Mouse (Mus musculus) embryonic stem cell, embryonic (primary cell): ENCODE data around the gene Dhodh.

Experiments
- CTCF ChIA-PET, 4 experiments: fragments of 300-600 bp in 2 of 4; fragments of 350-600 bp in 2 of 4; sonication (Branson Sonifier 250); formaldehyde crosslinking; loops; one replicate each; lab custom pipeline; 2022; ENCODE audit warnings: inconsistent platforms in 2 of 4; lab: Charles Lee
- POLR2A ChIA-PET, 4 experiments: fragments of 300-600 bp in 2 of 4; fragments of 350-600 bp in 2 of 4; sonication (Branson Sonifier 250); formaldehyde crosslinking; loops; one replicate each; lab custom pipeline; 2022; ENCODE audit warnings: antibody characterized with exemption in 4 of 4, inconsistent platforms in 1 of 4; lab: Charles Lee

The Dhodh gene

DNA sequence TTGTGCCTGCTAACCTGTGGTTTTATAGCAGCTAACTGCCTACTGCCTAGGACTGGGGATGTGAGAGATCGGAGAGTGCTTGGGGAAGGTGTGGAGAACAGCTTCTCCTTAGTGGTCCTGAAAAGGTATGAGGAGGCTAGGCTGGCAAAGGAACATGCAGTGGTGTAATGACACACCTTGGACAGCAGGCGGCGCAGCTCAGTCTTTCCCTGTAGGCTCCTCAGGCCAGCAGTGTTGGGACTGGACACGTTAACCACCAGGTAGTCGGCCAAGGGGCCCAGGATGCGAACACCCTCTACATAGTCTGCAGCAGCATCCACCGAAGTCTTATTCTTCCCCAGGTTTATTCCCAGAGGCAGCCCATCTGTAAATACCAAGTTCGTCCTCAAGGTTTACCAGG is 12.6 kb downstream of the Dhodh start:
- CTCF ChIA-PET: interaction anchor here (0.6 to 2.0 kb wide), 34 partner anchors 8 to 1891 kb away, joined by 3 to 10 read pairs (median 4); partner anchors contain the start of genes Dhodh (in 2 of the 4), Dhx38 (in 1 of the 4), Pkd1l3 (in 1 of the 4) and Txnl4b (in 1 of the 4)
- POLR2A ChIA-PET: interaction anchor here in 3 of 4 experiments (1.0 to 2.2 kb wide), 5 partner anchors 10 to 16 kb away, joined by 3 to 19 read pairs (median 6); partner anchors contain the start of gene Dhodh (in 3 of the 3)

DNA sequence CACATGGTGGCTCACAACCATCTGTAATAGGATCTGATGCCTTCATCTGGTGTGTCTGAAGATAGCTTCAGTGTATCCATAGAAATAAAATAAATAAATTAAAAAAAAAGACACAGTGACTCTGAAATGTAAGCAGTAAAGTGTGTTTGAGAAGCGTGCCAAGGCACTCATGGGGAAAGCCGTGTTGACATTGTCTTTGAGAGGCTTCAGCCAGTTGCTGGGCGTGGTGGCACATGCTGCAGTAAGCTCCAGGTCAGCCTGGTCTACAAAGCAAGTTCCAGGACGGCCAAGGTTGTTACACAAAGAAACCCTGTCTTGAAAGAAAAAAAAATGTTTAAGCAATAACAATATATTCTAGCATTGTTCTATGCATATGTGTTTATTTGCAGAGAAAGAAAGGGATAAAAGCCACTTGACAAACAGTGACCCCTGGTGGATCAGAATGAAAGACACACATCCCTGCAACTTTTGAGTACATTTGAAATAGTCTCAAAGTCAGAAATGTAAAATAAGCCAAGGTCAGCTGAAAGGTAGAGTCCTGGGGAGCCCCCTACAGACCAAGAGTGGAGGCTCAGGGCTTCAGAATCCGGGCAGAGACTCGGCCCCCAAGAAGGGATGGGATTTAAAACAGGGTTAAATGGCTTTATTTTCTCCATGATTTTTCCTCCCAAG is 15.2 kb downstream of the Dhodh start:
- ChIA-PET POLR2A (interaction anchor here in 1 of 4 experiments (0.6 kb wide), 1 partner anchor 13 kb away, joined by 3 read pairs; no protein-coding TSS in a partner anchor), CTCF (interaction anchor here in 3 of 4 experiments (0.5 to 1.5 kb wide), 11 partner anchors 11 to 1607 kb away, joined by 3 to 5 read pairs (median 3); partner anchors contain the start of gene Hp (in 1 of the 3))

DNA sequence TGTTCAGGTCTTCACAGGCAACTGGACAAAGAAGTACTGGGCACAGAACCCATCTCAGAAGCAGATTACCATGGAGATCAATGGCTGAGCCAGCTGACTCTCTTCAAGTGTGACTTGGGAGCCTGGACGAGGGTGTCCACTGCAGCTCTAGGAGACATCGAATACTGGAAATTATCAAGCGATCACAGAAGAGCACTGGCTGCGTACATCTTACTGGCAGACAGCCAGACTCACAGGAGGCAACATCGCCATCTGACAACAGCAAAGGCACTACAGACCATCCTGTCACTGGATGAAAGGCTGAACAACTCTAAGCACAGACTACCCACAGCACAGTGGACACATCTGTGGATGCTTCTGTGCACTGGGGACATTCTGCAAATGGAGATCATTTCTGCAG is 16.3 kb downstream of the Dhodh start:
- ChIA-PET POLR2A (interaction anchor here in 3 of 4 experiments (1.0 to 1.6 kb wide), 3 partner anchors 8 to 16 kb away, joined by 3 to 7 read pairs (median 4); partner anchors contain the start of gene Dhodh (in 1 of the 3)), CTCF (interaction anchor here in 1 of 4 experiments (1.0 to 1.4 kb wide), 2 partner anchors 24 to 40 kb away, joined by 3 to 5 read pairs; no protein-coding TSS in a partner anchor)

DNA sequence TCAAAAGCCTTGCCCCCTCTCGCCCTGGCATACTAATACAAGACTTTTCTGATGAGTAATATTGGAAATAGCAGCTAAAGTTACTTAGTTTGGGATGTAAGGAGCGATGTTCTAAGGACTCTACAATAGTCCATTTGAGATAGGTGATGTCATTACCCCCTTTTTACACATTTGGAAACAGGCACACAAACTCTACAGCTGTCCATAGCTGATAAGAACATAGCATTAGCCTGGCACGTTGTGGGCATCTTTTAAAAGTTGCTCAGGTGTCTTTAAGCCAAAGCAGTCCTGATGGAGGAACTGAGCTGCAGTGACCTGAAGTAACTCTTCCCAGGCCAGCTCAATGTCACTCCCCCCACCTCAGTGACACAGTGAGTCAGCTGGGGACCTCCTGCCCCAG is 17.1 kb downstream of the Dhodh start:
- ChIA-PET POLR2A (interaction anchor here in 3 of 4 experiments (1.0 to 1.6 kb wide), 6 partner anchors 9 to 187 kb away, joined by 3 to 7 read pairs (median 4); partner anchors contain the start of genes Dhodh (in 2 of the 3) and Ap1g1 (in 1 of the 3)), CTCF (interaction anchor here in 1 of 4 experiments (1.0 to 1.4 kb wide), 2 partner anchors 23 to 39 kb away, joined by 3 to 5 read pairs; no protein-coding TSS in a partner anchor)

DNA sequence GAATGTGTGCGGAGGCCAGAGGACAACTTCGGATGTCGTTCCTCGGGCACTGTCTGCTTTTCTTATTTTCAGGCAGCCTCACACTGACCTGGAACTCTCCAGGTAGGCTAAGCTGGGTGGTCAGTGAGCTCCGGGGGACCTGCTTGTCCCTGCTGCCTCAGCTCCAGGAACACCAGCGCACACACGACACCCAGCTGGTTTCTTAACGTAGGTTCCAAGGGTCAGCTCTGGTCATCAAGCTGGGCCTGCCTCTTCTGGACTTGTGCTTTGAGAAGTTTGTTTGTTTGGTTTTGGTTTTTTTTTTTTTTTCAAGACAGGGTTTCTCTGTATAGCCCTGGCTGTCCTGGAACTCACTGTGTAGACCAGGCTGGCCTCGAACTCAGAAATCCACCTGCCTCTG is 17.6 kb downstream of the Dhodh start:
- ChIA-PET POLR2A (interaction anchor here (0.7 to 1.6 kb wide), 7 partner anchors 9 to 187 kb away, joined by 3 to 7 read pairs (median 4); partner anchors contain the start of genes Dhodh (in 2 of the 4) and Ap1g1 (in 1 of the 4)), CTCF (interaction anchor here in 3 of 4 experiments (0.6 to 1.4 kb wide), 3 partner anchors 23 to 54 kb away, joined by 4 to 5 read pairs (median 4); no protein-coding TSS in a partner anchor)

DNA sequence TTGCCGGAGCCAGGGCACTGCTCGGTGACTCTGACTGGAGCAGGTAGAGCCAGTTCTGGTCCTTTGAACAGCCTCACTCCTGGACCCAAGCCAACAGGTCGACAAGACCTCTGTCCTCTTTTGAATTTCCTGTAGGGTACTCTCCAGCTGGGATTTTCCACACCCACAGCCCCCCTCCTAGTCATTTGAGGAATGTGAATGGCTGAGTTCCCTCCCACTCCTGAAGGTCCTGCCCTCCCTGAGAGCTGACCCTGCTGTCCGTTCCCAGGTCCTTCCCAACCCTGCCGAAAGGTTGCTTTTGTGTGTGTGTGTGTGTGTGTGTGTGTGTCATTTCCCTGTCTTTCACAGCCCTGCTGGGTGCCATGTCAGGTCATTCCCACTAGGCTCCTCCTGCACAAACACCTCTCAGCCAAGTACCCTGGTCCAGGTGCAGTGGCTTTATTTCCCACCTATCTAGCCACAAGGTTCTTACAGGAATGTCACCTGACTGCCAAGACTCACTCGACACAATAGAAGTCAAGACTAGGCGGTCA is 21.4 kb downstream of the Dhodh start:
- ChIA-PET CTCF (interaction anchor here in 2 of 4 experiments (1.0 to 1.6 kb wide), 2 partner anchors 9 kb away, joined by 3 to 6 read pairs; no protein-coding TSS in a partner anchor), POLR2A (interaction anchor here in 3 of 4 experiments (0.6 to 1.9 kb wide), 3 partner anchors 10 to 21 kb away, joined by 3 to 11 read pairs (median 3); partner anchors contain the start of gene Dhodh (in 1 of the 3))

DNA sequence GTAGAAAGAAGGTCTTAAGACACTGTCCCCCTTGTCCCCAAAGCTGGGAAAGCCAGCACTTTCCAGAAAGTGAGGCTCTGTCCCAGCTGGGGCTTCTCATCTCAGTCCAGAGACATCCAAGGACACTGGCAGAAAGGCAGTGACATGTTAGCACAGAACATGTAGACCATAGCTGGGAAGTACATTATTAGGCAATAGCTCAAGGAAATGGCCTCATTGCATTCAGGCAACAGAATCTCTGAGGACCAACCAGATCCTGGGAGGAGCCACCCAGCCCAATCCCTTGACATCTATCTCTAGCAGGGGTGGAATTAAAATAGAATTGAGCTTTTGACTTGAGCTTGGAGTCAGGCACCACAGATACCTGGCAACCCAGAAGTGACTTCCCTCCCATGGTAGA is 22.8 kb downstream of the Dhodh start:
- CTCF ChIA-PET: interaction anchor here in 2 of 4 experiments (0.6 to 1.3 kb wide), 2 partner anchors 10 to 113 kb away, joined by 3 to 5 read pairs; no protein-coding TSS in a partner anchor
- POLR2A ChIA-PET: interaction anchor here in 2 of 4 experiments (0.7 to 1.2 kb wide), 2 partner anchors 22 kb away, joined by 3 to 4 read pairs; partner anchors contain the start of gene Dhodh (in 1 of the 2)

DNA sequence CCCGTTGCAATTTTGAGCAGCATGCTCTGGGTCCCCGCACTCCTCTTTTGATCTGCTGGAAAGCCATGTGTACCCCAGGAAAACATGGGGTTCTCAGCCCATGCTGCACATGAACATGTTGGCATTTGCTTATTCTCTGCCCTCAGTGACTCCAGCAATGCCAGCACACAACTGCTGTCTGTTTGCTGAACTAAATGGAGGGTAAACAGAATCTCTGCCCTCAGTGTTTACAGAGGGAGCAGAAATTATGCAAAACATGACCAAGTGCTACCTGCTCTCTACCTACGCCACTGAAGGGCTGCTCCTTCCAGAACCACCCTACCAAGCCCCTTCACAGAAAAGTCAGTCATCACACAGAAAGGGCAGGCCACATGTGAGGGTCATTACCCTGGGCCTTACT is 23.6 kb downstream of the Dhodh start:
- POLR2A ChIA-PET: no interaction called here
- CTCF ChIA-PET: interaction anchor here in 1 of 4 experiments (1.3 kb wide), 1 partner anchor 11 kb away, joined by 5 read pairs; no protein-coding TSS in a partner anchor

DNA sequence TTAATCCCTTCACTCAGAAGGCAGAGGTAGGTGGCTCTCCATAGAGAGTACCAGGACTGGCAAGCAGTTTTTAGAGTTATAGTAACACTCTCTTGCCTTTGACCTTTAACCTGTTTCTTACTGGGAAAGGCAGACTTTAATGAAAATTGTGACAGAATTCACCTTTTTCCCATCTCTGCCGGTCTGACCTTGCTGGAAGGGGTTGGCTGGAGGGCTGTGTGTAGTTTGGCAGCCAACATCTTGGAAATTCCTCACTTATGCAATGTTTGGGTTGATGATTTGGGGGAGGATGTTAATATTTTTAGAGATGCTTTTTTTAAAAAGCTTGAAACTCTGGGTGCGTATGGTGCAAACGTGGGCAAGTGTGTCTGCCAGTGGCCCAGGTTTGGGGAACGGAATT is 24.2 kb downstream of the Dhodh start:
- POLR2A ChIA-PET: no interaction called here
- CTCF ChIA-PET: no interaction called here

DNA sequence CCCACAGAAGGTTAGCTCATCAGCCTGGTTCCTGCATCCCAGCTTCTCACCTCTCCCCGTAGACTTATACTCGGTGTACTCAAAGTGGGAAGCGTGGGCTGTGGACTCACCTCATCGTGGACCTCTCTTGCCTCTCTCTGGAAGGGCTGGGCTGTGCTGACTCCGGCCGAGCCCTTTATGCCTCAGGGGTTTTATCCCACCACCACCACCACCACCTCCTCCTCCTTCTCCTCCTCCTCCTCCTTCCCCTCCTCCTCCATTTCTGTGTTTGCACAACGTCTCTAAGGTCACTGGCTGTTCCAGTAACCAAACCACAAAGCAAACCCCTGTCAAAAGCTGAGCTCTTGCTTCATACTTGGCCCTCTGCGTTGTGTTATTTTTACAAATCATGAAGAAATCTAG is 29.6 kb downstream of the Dhodh start, which contains the start of gene Hp:
Gene Hp, minus strand, starts transcription at position 273 of the 402 bp plus-strand sequence.
- POLR2A ChIA-PET: interaction anchor here in 1 of 4 experiments (0.8 kb wide), 1 partner anchor 9 kb away, joined by 3 read pairs; no protein-coding TSS in a partner anchor
- CTCF ChIA-PET: interaction anchor here in 1 of 4 experiments (1.1 to 1.2 kb wide), 2 partner anchors 15 to 36 kb away, joined by 3 read pairs; no protein-coding TSS in a partner anchor

DNA sequence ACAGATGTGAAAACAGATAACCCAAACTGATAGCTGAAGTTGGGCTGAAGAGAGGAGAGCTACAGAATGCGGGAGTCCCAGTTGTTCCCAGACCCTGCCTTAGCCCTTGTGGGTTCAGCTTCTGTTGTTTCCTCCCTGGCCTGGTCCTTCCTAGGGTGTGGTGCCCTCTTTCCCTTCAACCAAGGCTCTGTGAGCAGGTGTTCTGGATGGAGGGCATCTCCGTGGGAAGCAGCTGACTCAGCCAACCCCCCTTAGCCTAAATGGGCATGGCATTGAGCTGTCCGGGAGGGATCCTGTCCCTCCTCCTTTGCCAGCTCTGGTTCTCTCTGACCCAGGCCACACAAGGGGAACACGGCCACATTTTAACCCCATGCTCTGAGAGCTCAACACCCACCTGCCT is 32.2 kb downstream of the Dhodh start:
- POLR2A ChIA-PET: interaction anchor here in 3 of 4 experiments (0.6 to 1.5 kb wide), 11 partner anchors 10 to 1183 kb away, joined by 3 to 6 read pairs (median 4); partner anchors contain the start of genes Ap1g1 (in 1 of the 3) and Dhodh (in 1 of the 3)

DNA sequence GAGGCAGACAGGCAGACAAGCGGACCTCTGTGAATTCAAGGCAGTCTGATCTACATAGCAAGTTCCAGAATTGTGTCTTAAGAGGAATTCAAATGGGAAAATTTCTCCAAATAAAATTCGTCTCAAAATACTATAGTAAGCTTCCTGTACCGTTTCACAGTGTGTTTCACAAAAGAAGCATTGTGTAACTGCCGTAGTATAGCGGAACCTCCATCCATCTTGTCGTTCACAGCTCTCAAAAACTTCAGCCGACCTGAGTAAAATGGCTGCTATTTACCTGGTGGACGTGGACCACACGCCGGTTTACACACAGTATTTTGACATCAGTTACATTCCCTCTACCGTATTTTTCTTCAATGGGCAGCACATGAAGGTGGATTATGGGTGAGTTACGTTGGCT is 37.3 kb downstream of the Dhodh start:
- POLR2A ChIA-PET: no interaction called here

More for the DNA sequence above, 32.2 kb downstream of the Dhodh start:
- CTCF ChIA-PET: interaction anchor here (0.6 to 2.0 kb wide), 7 partner anchors 17 to 1706 kb away, joined by 3 to 8 read pairs (median 4); no protein-coding TSS in a partner anchor

DNA sequence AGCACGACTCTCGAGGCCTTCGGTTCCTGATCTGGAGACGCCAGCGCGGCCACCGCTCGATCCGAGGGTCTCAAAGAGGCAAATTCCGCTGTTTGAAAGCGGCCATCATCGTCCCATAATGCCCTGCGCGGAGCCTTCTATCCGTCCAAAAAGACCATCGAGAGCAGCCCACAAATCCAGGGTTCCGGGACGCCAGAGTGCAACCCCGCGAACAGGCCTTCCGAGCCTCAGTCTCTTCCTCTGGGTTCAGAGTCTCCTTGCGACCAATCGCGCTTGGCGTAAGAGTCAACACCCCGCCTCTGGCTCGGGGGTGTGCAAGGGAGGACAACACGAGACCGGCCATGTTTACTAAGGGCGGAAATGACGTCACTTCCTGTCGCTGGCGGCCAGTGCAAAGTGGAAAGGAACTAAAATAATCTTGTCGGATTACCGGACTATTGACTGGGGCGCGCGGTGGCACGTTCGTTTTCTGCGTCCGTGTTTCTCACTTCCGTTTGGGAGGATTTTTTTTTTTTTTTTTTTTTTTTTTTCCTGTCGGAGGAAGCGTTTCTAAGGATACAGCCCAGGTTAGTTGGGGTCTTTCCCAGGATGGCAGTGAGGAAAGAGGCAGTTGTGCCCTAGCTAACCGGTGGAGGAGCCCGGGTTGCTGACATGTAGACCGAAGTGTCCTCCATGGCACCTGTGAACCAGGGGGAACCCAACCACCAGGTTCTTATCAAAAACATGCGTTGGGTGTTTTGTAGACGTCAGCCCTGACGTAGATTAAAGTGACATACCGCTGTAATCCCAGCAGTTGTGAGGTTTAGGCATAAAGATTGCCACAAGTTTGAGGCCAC is 42.8 kb downstream of the Dhodh start, which contains the start of the genes Dhx38 and Txnl4b:
Gene Dhx38, minus strand, starts transcription at position 364 of the 836 bp plus-strand sequence.
Gene Txnl4b, plus strand, starts transcription at position 395 of the 836 bp plus-strand sequence.
- CTCF ChIA-PET: interaction anchor here in 3 of 4 experiments (0.5 to 1.8 kb wide), 3 partner anchors 30 to 548 kb away, joined by 3 to 4 read pairs (median 4); no protein-coding TSS in a partner anchor
- POLR2A ChIA-PET: interaction anchor here in 2 of 4 experiments (0.7 to 1.5 kb wide), 9 partner anchors 10 to 1625 kb away, joined by 3 to 6 read pairs (median 4); partner anchors contain the start of gene Dhodh (in 1 of the 2)

More for the DNA sequence above, 37.3 kb downstream of the Dhodh start:
- CTCF ChIA-PET: interaction anchor here in 1 of 4 experiments (0.6 kb wide), 1 partner anchor 29 kb away, joined by 3 read pairs; no protein-coding TSS in a partner anchor

DNA sequence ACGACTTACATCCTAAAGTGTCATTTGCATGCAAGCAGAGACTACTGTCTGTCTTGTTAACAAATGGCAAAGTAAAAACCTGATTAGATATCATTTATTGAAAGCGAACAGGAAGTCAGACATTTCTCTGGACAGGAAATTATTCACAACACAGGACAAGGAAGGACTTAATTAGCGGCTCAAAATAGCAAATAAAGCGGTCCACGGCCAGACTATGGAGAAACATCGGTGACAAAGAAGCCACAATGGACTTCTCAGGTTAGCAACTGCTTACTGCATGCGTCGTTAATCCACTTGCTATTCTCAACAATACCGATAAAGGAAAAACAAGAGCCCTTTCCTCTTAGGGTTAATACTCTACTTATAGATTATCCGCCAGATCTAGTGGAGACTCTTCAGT is 43.7 kb downstream of the Dhodh start:
- CTCF ChIA-PET: interaction anchor here in 2 of 4 experiments (0.7 kb wide), 2 partner anchors 114 to 406 kb away, joined by 5 to 7 read pairs; no protein-coding TSS in a partner anchor

DNA sequence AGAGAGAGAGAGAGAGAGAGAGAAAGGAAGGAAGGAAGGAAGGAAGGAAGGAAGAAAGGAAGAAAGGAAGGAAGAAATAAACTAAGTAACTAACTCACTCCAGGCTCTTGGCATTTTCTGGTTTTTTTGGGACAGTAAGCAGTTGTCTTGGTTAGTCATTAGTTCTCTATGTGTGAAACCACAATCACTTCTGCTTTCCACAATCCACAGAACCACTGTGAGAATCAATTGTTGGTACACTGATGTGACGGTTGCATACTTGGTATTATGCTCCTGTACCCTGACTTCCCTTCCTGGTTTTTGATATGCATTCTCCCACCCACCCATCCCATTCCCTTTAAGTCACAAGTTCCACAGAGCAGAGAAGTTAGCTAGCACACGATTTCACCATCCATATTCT is 44.6 kb downstream of the Dhodh start:
- CTCF ChIA-PET: interaction anchor here in 3 of 4 experiments (0.7 to 1.5 kb wide), 3 partner anchors 24 to 406 kb away, joined by 5 read pairs; no protein-coding TSS in a partner anchor

More for the DNA sequence above, 43.7 kb downstream of the Dhodh start:
- POLR2A ChIA-PET: interaction anchor here in 1 of 4 experiments (0.7 to 1.9 kb wide), 2 partner anchors 9 to 25 kb away, joined by 3 to 4 read pairs; no protein-coding TSS in a partner anchor

DNA sequence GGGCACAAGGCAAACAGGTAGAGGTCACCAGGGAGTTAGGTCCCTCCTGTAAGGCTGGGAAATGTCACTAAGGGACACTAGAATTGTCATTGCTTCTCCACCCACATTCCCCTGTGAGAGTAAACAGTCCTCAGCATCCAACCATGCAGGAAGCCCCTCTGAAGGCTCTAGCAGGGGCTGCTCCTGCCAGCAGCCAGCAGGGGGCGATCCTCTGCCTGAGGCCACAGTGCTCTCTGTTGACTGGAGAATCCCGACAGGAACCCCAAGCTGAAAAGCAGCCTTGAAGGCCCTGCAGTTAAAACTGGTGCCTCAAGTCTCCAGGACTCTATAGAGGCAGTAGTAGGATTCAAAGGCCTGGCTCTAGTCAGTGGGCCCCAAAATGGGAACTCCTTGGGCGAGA is 56.8 kb downstream of the Dhodh start:
- ChIA-PET CTCF (interaction anchor here (0.5 to 2.1 kb wide), 14 partner anchors 8 to 276 kb away, joined by 3 to 14 read pairs (median 4); no protein-coding TSS in a partner anchor), POLR2A (interaction anchor here in 3 of 4 experiments (0.6 to 2.0 kb wide), 6 partner anchors 8 to 56 kb away, joined by 3 to 6 read pairs (median 4); no protein-coding TSS in a partner anchor)

More for the DNA sequence above, 44.6 kb downstream of the Dhodh start:
- POLR2A ChIA-PET: interaction anchor here in 2 of 4 experiments (0.7 to 1.9 kb wide), 5 partner anchors 8 to 26 kb away, joined by 3 to 9 read pairs (median 4); no protein-coding TSS in a partner anchor
